Mouse (Mus musculus) heart, adult 8-10 months (tissue): ENCODE results near the gene 1110051M20Rik. TPM values are rescaled to one million over a fixed set of nuclear protein-coding genes. Genes with fewer than 3 reads are reported as not detected.

ENCODE experiments used
- microRNA-seq: library from miRNA; unstranded; fragments of <30 nt; microRNA quantifications from one replicate; pipeline ENCODE4 v1.2.0, GENCODE M21; 2022
- total RNA-seq, 4 experiments: library from RNA; stranded (reverse); gene quantifications; 2 replicates each; pipeline ENCODE4 v1.2.4; 2022

Gene 1110051M20Rik
- total RNA-seq, 4 experiments from 2014 or later = 9.1 to 14.9 (median 13.8) TPM

Small RNA genes lying within 50 kb of the gene (microRNA-seq; reads per million reads assigned to microRNA genes)
- gene Gm22071 = not detected

Other genes with a start within 250 kb of the 1110051M20Rik start
- gene Nr1h3, start 241.9 kb downstream of the 1110051M20Rik start, total RNA-seq = 10 to 100 TPM; 15.6 to 31.0 (median 22.5) TPM
- gene Acp2, start 241.8 kb downstream of the 1110051M20Rik start, total RNA-seq = 10 to 100 TPM; 14.3 to 17.5 (median 16.7) TPM
- gene Ddb2, start 207.7 kb downstream of the 1110051M20Rik start, total RNA-seq = 1 to 10 TPM; 1.7 to 4.2 (median 3.3) TPM
- 100 to 1,000 TPM; 168 to 198 (median 178) TPM for gene Pacsin3, start 188.8 kb downstream of the 1110051M20Rik start, total RNA-seq
- 10 to 100 TPM; 53.7 to 61.8 (median 55.7) TPM for gene Arfgap2, start 179.7 kb downstream of the 1110051M20Rik start, total RNA-seq
- gene Lrp4, start 12.8 kb upstream of the 1110051M20Rik start, total RNA-seq = 10 to 100 TPM in 3 of 4 experiments, 1 to 10 TPM in 1; 8.9 to 13.3 (median 11.3) TPM
- gene Ckap5, start 82.1 kb upstream of the 1110051M20Rik start, total RNA-seq = 10 to 100 TPM; 44.4 to 51.3 (median 46.8) TPM
- gene F2, start 191.7 kb upstream of the 1110051M20Rik start, total RNA-seq = under 1 TPM in 2 of 4 experiments, not detected in 2; 0.16 to 0.25 TPM
- gene Zfp408, start 205.1 kb upstream of the 1110051M20Rik start, total RNA-seq = 1 to 10 TPM; 2.6 to 4.1 (median 2.9) TPM
- gene Arhgap1, start 205.2 kb upstream of the 1110051M20Rik start, total RNA-seq = 10 to 100 TPM; 20.6 to 24.6 (median 22.2) TPM